Mouse (Mus musculus) thymus, postnatal 0 days (tissue): Measurements from ENCODE around the gene Pcnx3. TPM values are rescaled to one million over a fixed set of nuclear protein-coding genes. Genes with fewer than 3 reads are reported as not detected.

ENCODE experiments used
- DNase-seq: peaks from one replicate; pipeline ENCODE4 v3.0.0-alpha.2; 2015; ENCODE audit warnings: low spot score
- polyA plus RNA-seq: library from polyadenylated mRNA; unstranded; fragments of >200 nt; fragmentation: Nextera tagmentation; extraction: Ambion mirVana; gene quantifications from 2 replicates; pipeline ENCODE4 v1.2.1, GENCODE M21; 2015

Pcnx3 gene
- 13.7 and 19.4 TPM in 2 replicates for polyA plus RNA-seq

DNA sequence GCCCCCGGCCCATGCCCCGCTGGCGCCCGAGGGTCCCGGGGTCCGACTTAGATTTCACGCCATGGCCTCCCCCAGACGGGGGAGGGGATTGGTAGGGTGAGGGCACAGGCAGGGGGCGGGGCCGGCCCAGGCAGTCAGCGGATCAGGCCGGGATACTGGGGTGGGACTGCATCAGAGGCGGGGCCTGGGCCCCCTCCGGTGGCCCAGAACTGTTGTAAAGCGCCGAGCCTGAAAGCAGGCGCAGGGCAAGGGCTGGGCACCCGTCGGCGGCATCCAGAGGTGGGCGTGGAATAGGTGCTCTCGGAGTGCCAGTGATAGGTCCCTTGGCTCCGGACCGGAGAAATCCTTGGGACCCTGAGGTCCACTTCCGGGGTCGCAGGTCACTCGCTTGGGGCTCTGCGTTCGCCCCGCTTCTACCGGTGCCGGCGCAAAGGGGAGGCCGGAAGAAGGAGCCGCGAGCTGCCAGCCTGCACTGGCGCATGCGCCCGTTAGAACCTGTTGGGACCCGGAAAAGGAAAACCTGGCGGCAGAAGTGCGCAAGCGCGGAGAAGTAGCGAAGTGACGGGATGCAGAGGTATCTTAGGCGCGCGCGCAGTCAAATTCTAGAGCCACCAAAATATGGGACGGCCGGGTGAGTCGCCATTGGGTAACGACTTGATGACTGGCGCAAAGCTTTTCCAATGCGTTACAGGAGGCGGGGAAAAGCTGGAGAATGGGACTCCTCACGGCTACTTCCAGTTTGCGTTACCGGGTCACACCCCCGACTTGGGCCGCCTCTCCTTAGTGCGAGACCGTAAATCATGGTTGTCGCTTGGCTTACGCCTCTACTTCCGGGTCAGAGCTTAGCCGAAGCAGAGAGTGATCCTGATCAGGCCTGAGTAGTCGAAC lies at the start of gene Pcnx3, which contains the start of gene Map3k11:
Gene Pcnx3, minus strand, starts transcription at position 709 of the 888 bp plus-strand sequence.
Gene Map3k11, plus strand, starts transcription at position 543 of the 888 bp plus-strand sequence.
- peak; percentile 99 for DNase-seq

- no peak for DNase-seq
These were observed 45.6 kb upstream of the Pcnx3 start for GRCm38 (mm10) chr19:5734325-5734724.

- peak; percentile 89 for DNase-seq
These were observed 42.7 kb upstream of the Pcnx3 start for GRCm38 (mm10) chr19:5731264-5731978.

DNA sequence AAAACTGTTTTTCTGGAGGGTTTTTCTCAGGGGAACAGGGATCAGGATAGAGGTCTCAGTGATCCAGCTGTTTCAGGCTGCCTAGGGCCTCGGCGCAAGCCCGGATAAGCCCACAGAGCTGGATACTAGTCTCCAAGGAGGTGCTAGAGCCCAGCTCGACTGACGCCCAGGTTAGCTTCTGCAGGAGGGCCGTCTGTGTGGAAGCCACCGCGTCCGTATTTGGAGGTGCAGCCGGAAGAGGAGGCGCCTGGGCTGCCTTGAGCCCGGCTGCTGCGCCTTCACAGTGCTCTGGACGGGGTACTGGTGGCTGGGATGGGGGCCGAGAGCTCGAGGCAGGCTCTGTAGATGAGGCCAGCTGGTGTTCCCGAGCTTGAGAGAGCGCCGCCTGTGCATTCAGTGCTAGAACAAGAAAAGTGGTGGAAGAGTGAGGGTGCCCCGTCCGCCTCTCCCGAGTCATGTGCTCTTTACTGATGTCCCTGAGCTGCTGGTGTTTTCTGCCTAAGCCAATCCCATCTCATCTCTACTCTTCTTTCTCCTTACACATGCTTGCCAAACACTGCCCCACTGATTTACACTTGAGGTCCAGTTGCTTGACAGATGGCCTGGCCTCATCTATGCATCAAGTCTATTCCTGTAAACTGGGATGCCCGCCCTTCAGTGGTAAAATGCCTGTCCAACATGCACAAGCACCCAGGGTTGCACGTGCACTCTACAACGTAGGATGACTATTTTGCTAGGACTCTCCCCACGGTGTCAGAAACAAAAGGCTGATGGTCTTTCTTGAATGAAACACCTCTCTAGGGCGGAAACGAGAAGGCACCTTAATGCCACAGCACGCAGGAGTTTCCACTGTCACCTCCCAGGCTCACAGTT lies 41.8 kb upstream of the Pcnx3 start:
- no peak for DNase-seq

DNA sequence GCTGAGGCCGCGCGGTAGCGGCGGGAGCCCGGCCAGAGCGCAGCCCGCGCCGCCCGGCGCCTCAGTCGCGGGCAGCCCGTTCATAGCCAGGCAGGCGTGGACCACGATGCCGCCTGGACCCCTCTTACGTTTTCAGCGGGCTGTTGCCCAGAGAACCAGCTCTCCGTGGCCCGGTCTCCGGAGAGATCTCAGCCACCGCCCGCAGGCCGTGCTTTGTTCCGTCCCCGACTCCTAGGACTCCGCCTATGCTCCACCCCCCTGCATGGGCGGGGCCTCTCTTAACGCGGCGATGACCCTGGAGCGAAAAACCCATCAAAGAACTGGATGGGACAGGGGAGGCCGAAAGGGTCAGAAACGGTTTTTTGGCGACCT lies 40.7 kb upstream of the Pcnx3 start, which contains the start of gene Fam89b:
Gene Fam89b, minus strand, starts transcription at position 210 of the 372 bp plus-strand sequence.
- DNase-seq, result peak; percentile 79

DNA sequence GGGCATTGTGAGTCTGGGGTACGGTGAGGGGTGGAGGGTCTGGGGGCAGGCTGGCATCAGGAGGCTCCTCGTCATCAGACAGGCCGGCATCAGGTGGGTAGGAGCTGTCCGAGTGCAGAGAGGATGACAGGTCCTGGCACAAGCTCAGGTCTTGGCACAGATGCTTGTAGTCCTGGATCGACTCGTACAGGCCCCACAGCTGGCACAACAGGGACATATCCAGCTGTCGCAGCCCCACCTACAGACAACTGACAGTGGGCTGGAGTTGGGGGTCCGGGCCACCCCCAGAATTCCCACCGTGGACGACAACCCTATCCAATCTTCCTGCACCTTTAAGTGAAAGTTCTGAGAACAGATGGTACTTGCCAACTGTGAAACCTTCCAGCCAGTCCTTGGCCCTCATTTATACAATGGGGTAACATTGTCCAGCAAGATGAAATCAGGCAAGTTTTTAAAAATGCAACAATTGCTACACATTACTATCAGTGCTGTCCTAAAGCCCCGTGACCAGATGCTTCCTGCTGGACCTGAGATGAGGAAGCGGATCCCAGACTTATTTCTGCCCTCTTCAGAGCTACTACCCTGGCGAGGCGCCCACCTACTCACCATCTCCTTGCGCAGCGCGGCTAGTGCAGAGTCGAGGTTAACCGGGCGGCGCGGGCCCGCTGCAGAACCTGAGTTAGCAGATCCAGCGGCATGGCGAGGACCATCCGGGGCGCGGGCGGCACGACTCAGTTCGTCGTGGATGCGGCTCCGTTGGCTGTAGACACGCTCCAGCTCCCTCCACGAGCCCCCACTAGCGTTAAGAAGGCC lies 40.1 kb upstream of the Pcnx3 start:
- DNase-seq, result no peak

DNA sequence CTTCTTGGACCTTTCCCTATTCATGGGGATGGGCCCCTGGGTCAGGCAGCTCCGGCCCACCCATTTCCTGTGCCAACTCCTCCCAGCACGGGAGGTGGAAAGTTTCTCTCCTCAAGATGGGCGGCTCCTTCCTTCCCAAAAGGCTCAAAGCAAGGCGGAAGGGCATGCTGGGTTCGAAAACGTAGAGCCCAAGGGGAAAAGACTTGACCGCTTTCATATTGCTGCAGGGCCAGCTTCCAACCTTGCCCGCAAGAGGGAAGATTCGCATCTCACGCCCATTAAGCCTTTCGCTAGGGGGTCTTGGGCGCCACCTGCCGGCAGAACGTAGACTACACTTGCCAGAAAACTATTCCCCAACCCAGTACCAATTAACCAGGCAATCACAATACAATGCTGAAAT lies 39.0 kb upstream of the Pcnx3 start:
- DNase-seq, result peak; percentile 84

DNA sequence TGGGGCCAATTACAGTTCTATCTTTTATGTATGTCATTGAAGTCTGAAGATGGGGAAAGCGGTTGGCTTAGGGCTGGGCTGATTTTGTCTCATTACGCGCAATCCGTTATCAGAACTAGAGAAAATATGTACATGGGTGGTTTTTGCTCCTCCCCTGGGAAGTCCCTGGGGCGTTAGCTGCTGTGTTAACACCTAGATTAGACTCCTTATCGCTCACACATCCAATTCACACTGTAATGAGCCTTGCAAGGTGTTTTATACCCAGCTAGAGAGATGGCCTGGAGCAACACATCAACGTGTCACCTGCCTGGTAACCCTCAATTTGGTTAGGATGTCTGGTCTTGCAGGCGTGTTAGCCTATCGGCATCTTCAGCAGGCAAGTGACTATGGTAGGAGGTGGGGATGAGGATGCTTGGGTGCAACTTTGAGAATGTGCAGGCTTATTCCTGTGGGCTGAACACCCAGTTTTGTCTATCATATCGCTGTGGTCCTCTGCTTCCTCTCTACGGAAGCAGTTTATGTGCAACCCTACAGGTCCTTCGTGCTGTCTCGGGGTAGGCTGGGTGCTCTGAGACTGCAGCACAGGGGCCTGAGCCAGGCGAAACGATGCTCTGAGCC lies 38.4 kb upstream of the Pcnx3 start:
- DNase-seq, result no peak

DNA sequence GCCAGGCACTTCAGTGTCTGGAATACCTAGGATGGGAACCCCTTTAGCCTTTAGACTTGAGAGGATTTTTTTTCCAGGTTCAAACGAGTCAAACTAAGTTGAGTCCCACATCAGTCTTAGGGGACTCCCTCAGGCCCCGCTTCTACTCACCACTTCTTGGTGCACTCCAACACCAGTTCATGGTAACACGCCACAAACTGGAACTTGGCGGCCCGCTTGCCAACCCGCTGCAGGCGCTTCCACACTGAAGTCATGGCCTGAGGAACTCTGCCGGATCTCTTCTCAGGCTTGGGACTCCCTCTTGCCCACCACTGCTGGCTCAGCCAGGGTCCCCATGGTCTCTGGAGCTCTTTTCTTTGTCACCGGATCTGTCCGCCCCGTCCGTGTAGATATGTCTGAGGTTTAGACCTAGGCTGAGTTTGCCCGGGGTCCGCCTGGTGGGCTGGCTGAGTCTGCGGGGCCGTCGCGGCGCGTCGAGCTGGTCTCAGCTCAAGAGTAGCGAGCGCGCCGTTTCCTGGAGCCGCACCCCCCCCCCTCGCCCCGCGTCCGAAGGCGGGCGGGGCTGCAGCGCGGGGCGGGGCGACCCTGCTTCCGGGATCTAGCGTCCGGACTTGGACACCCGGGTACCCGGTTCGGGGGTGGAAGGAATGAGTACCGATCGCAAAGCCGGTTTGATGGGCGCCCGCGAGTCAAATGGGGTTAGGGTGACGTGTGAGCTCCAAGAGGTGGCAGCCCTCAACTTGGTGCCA lies 37.2 kb upstream of the Pcnx3 start, which contains the start of gene Ehbp1l1:
Gene Ehbp1l1, minus strand, starts transcription at position 551 of the 749 bp plus-strand sequence.
- peak; percentile 76 for DNase-seq

DNA sequence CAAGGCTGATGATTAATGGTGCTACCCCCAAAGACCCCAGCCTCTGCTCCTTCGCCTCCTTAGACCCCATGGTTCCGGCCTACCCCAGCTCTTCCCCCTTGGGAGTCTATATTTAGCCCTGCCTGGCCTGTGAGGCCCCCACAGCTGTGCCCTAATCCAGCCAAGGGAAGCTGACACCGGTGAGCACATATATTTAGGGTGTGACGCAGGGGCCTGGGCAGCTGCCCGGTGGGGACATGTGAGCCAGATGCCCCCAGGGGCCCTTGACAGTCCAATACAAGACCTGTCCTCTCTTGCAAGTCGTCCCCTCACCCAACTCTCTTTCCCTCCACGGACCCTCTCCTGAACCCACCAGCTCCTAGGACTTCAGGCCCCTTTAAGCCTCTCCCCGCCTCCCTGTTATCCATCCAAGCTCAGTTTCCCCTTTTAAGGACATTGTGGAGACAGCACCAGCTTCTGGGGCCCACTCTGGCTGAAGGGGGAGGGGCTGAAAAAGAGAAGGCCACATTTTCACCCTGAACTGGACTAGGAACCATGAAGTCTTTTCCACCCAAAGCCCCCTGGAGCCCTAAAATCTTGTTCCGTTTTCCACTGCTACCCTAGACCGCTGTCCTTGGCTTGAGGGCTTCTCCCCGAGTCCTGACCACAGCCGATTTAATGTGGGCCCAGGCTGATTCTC lies 36.5 kb upstream of the Pcnx3 start:
- DNase-seq, result no peak

DNA sequence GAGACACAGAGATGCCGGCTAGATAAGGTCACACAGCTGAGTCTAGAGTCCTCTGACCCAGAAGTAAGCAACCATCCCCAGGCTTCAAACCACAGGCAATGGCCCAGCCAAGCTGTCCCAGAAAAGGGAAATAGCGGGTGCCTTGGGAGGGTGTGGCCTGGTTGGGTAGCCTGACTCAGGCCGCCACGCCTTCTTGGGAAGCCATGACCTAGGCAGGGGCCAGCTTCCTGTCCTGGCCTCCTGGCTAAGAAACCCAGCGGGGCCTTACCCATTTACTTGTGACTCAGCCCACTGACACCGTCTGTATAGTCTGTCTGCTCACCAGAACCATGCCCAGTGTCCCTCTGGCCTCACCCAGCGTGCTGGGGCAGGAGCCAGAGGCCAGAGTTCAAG lies 35.8 kb upstream of the Pcnx3 start:
- no peak for DNase-seq

GRCm38 (mm10) chr19:5723934-5724548 lies 35.3 kb upstream of the Pcnx3 start:
- no peak for DNase-seq

DNA sequence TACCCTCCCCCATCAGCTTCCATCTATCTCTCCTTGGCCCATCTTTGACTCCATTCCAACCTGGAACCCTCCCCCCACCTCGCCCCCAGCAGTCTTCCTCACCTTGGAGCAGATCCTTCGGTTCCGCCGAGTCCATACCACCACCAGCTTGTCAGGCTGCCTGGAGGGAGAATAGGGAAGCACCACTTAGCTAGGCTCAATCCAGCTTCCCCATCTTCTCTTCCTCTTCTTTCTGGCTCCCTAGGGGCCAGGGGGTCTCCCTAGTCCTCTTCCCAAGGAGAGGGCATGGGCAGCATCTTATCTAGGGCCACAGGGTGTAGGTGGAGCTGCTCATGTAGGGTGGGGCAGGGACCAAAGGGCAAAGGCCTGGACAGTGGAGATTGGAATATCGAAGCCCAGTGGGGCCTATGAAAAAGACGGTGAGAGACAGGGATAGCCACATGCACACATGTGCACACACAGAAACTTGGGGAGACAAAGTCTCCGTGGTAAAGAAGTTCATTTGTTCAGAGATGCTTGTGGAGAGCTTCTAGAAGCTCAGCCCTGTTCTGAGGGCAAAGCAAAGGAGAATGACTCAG lies 34.2 kb upstream of the Pcnx3 start:
- DNase-seq, result no peak

DNA sequence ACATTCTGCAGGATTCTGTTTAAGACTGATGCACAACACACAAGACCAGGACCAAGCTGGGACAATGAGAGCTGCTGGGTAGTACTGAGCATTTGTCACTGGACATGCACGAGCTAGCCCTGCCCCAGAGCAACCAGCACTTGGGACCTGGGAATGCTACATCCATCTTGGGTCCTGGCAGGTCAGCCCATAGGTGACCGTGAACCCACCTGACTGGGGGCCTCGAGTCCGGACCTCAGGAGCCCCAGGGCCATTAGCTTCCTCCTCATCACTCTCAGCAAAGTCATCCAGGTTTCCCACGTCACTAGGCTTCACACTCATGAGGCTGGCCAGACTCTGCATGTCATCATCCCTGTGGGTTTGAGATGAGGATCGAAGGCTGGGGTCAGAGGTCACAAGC lies 32.5 kb upstream of the Pcnx3 start:
- no peak for DNase-seq

GRCm38 (mm10) chr19:5716955-5717354 lies 28.2 kb upstream of the Pcnx3 start:
- DNase-seq, result no peak

- DNase-seq, result no peak
These were observed 27.3 kb upstream of the Pcnx3 start for GRCm38 (mm10) chr19:5715793-5716688.

GRCm38 (mm10) chr19:5713730-5714129 lies 25.0 kb upstream of the Pcnx3 start:
- DNase-seq, result no peak
